24 mouse cellular contexts compared by ENCODE assay signal in genomic region chr16:20623211-20623610, GRCm38 (mm10). TPM values are rescaled to one million over a fixed set of nuclear protein-coding genes. Genes with fewer than 3 reads are reported as not detected.
DNase-seq lines count a peak whose midpoint lies in the region; ATAC-seq and TF ChIP-seq lines count a peak whose summit lies in the region.
"Had no signal": no experiment of that assay in that cellular context is flagged by ENCODE, and none has a peak within 500 bp of the region (broad histone marks: within the 10 kb centered on the region; RNA-seq: fewer than 3 reads in every experiment).

No protein-coding gene starts in this region.

- peak; percentile 14 for DNase-seq in forebrain, embryonic 14.5 days (ENCODE audit: low spot score)
- no peak for DNase-seq in forebrain, embryonic 11.5 days (ENCODE audit: low spot score)
- DNase-seq in midbrain, embryonic 10.5 days (ENCODE audit: low spot score): no peak
- DNase-seq in hindbrain, postnatal 0 days (ENCODE audit: low spot score): no peak
- DNase-seq in retina, postnatal 1 day: no peak
- DNase-seq in frontal cortex, postnatal 25 days (ENCODE audit: low spot score in 2 of 2): no peak
- DNase-seq: adrenal gland, adult 2 months; B cell, adult 2 months; cerebellum, adult 11 months; gastrocnemius, postnatal 10 days; kidney, adult 8-10 months; kidney, postnatal 25 days; thymus, postnatal 36 days had no signal

- peak overlapping the region; percentile 82; the same call in 1 of the 2 replicates for H3K4me2 ChIP-seq in forebrain, embryonic 14.5 days (ENCODE audit: low read length)
- H3K4me2 ChIP-seq in forebrain, embryonic 11.5 days (ENCODE audit: low read depth, low read length, severe bottlenecking): no peak overlapping the region
- no peak overlapping the region for H3K4me2 ChIP-seq in midbrain, embryonic 12.5 days (replicated peaks)
- peak overlapping the region; percentile 88 for H3K4me2 ChIP-seq in hindbrain, postnatal 0 days (ENCODE audit: low read depth, low read length)

- WGBS in forebrain, embryonic 14.5 days: 5% methylated on average over 2 of the region's 2 CpGs
- WGBS in forebrain, embryonic 11.5 days: 42% methylated on average over 2 of the region's 2 CpGs
- WGBS in midbrain, embryonic 12.5 days: 56% methylated on average over 2 of the region's 2 CpGs
- 63% methylated on average over 2 of the region's 2 CpGs for WGBS in midbrain, embryonic 10.5 days
- 34% methylated on average over 2 of the region's 2 CpGs for WGBS in hindbrain, postnatal 0 days

- H3K9me3 ChIP-seq in forebrain, embryonic 14.5 days (replicated peaks; ENCODE audit: control insufficient read depth, low read length): no peaks in the 10 kb centered on the region
- H3K9me3 ChIP-seq in forebrain, embryonic 11.5 days (ENCODE audit: control insufficient read depth, low read length): no peaks in the 10 kb centered on the region
- no peaks in the 10 kb centered on the region for H3K9me3 ChIP-seq in midbrain, embryonic 12.5 days
- H3K9me3 ChIP-seq in midbrain, embryonic 10.5 days (replicated peaks): no peaks in the 10 kb centered on the region
- H3K9me3 ChIP-seq in hindbrain, postnatal 0 days (ENCODE audit: low read length): no peaks in the 10 kb centered on the region
- H3K9me3 ChIP-seq: limb, embryonic 13.5 days had no signal

- no peak overlapping the region for H3K27ac ChIP-seq in forebrain, embryonic 14.5 days (ENCODE audit: low read depth, low read length)
- H3K27ac ChIP-seq in forebrain, embryonic 11.5 days (ENCODE audit: low read depth, low read length): no peak overlapping the region
- 0 out of 2 replicates have a peak overlapping the region, but pooled peaks have one; percentile 90 for H3K27ac ChIP-seq in midbrain, embryonic 12.5 days (replicated peaks)
- no peak overlapping the region for H3K27ac ChIP-seq in midbrain, embryonic 10.5 days (replicated peaks)
- peak overlapping the region; percentile 94; the same call in 1 of the 2 replicates for H3K27ac ChIP-seq in hindbrain, postnatal 0 days
- H3K27ac ChIP-seq: limb, embryonic 13.5 days; macrophage had no signal

- TF ChIP-seq CTCF in hindbrain, postnatal 0 days (IDR thresholded peaks at IDR 0.05; ENCODE audit: low read depth): no peak

- H3K4me3 ChIP-seq in forebrain, embryonic 14.5 days (ENCODE audit: low read depth, low read length): no peak overlapping the region
- no peak overlapping the region for H3K4me3 ChIP-seq in forebrain, embryonic 11.5 days (ENCODE audit: low read depth, low read length)
- H3K4me3 ChIP-seq in midbrain, embryonic 12.5 days: no peak overlapping the region
- no peak overlapping the region for H3K4me3 ChIP-seq in midbrain, embryonic 10.5 days
- H3K4me3 ChIP-seq in hindbrain, postnatal 0 days (ENCODE audit: low read length): no peak overlapping the region
- H3K4me3 ChIP-seq: erythroblast, embryonic 14.5 days had no signal

- H3K4me1 ChIP-seq in forebrain, embryonic 14.5 days (ENCODE audit: control insufficient read depth, insufficient read depth, low read length): peaks cover 6% of the 10 kb centered on the region
- H3K4me1 ChIP-seq in forebrain, embryonic 11.5 days (replicated peaks; ENCODE audit: control insufficient read depth, insufficient read depth, low read length): peaks cover 7% of the 10 kb centered on the region
- H3K4me1 ChIP-seq in midbrain, embryonic 12.5 days: peaks cover 26% of the 10 kb centered on the region
- H3K4me1 ChIP-seq in midbrain, embryonic 10.5 days: peaks cover 45% of the 10 kb centered on the region
- H3K4me1 ChIP-seq in hindbrain, postnatal 0 days (ENCODE audit: insufficient read depth, low read length): peaks cover 8% of the 10 kb centered on the region; the same call in 1 of the 2 replicates

- no peaks in the 10 kb centered on the region for H3K27me3 ChIP-seq in forebrain, embryonic 14.5 days (replicated peaks; ENCODE audit: control insufficient read depth, insufficient read depth, low read length)
- peaks cover 6% of the 10 kb centered on the region; the same call in 1 of the 2 replicates for H3K27me3 ChIP-seq in forebrain, embryonic 11.5 days (ENCODE audit: control insufficient read depth, insufficient read depth, low read length)
- peaks cover 16% of the 10 kb centered on the region for H3K27me3 ChIP-seq in midbrain, embryonic 12.5 days
- peaks cover 28% of the 10 kb centered on the region for H3K27me3 ChIP-seq in midbrain, embryonic 10.5 days (ENCODE audit: low read depth, poor library complexity, severe bottlenecking)
- H3K27me3 ChIP-seq in hindbrain, postnatal 0 days (ENCODE audit: insufficient read depth, low read length): no peaks in the 10 kb centered on the region

- no peak for ATAC-seq in forebrain, embryonic 14.5 days
- ATAC-seq in forebrain, embryonic 11.5 days (replicated peaks; ENCODE audit: low FRiP score): no peak
- no peak for ATAC-seq in midbrain, embryonic 12.5 days (ENCODE audit: low FRiP score, low read depth)
- ATAC-seq in hindbrain, postnatal 0 days: no peak
- ATAC-seq: inflammation-experienced regulatory T-cells, adult 6 months had no signal

- no peak overlapping the region for H3K9ac ChIP-seq in forebrain, embryonic 14.5 days (ENCODE audit: low read length)
- no peak overlapping the region for H3K9ac ChIP-seq in forebrain, embryonic 11.5 days (ENCODE audit: low read length)
- H3K9ac ChIP-seq in midbrain, embryonic 12.5 days (replicated peaks): no peak overlapping the region
- 0 out of 2 replicates have a peak overlapping the region, but pooled peaks have one; percentile 70 for H3K9ac ChIP-seq in hindbrain, postnatal 0 days (replicated peaks; ENCODE audit: low read length)

- no peaks in the 10 kb centered on the region for H3K36me3 ChIP-seq in forebrain, embryonic 14.5 days (ENCODE audit: control insufficient read depth, insufficient read depth, low read length)
- no peaks in the 10 kb centered on the region for H3K36me3 ChIP-seq in forebrain, embryonic 11.5 days (ENCODE audit: control insufficient read depth, insufficient read depth, low read length)
- no peaks in the 10 kb centered on the region for H3K36me3 ChIP-seq in midbrain, embryonic 12.5 days
- peaks cover 7% of the 10 kb centered on the region; the same call in 1 of the 2 replicates for H3K36me3 ChIP-seq in midbrain, embryonic 10.5 days
- H3K36me3 ChIP-seq in hindbrain, postnatal 0 days (ENCODE audit: insufficient read depth, low read length): no peaks in the 10 kb centered on the region

RNA-seq across cellular contexts. Expression of gene Camk2n2, which starts 2.1 kb away (rescaled TPM):
- polyA plus RNA-seq in forebrain, embryonic 14.5 days (2014; fragmentation: Nextera tagmentation; extraction: Ambion mirVana): 18.6 and 18.9 TPM in 2 replicates
- polyA plus RNA-seq in forebrain, embryonic 11.5 days (2014; fragmentation: Nextera tagmentation; extraction: Ambion mirVana): 5.0 and 5.3 TPM in 2 replicates
- polyA plus RNA-seq in midbrain, embryonic 12.5 days (2016; fragmentation: Nextera tagmentation; extraction: Ambion mirVana): 8.8 and 9.8 TPM in 2 replicates
- polyA plus RNA-seq in midbrain, embryonic 10.5 days (2016; fragmentation: Nextera tagmentation; extraction: Ambion mirVana): 3.1 and 3.3 TPM in 2 replicates
- total RNA-seq in hindbrain, postnatal 0 days (2014; rRNA removed): 70.2 and 82.9 TPM in 2 replicates
- 84.7 and 85.7 TPM in 2 replicates for polyA plus RNA-seq in hindbrain, postnatal 0 days (2015; fragmentation: Nextera tagmentation; extraction: Ambion mirVana)
- total RNA-seq: monocyte, adult 5-6 weeks; neutrophil, adult 5-6 weeks had no signal
- polyA plus RNA-seq: erythroblast, embryonic 14.5 days had no signal

RNA-seq across cellular contexts. Expression of gene Ece2, which starts 6.4 kb away (rescaled TPM):
- 5.3 and 6.0 TPM in 2 replicates for polyA plus RNA-seq in forebrain, embryonic 14.5 days (2014; fragmentation: Nextera tagmentation; extraction: Ambion mirVana)
- polyA plus RNA-seq in forebrain, embryonic 11.5 days (2014; fragmentation: Nextera tagmentation; extraction: Ambion mirVana): 4.9 and 5.6 TPM in 2 replicates
- 7.8 and 9.7 TPM in 2 replicates for polyA plus RNA-seq in midbrain, embryonic 12.5 days (2016; fragmentation: Nextera tagmentation; extraction: Ambion mirVana)
- 5.0 and 6.5 TPM in 2 replicates for polyA plus RNA-seq in midbrain, embryonic 10.5 days (2016; fragmentation: Nextera tagmentation; extraction: Ambion mirVana)
- 14.7 and 24.6 TPM in 2 replicates for total RNA-seq in hindbrain, postnatal 0 days (2014; rRNA removed)
- 16.0 and 16.6 TPM in 2 replicates for polyA plus RNA-seq in hindbrain, postnatal 0 days (2015; fragmentation: Nextera tagmentation; extraction: Ambion mirVana)
- total RNA-seq: monocyte, adult 5-6 weeks; neutrophil, adult 5-6 weeks had no signal
- polyA plus RNA-seq: erythroblast, embryonic 14.5 days; inflammation-experienced regulatory T-cells, adult 6 months had no signal

RNA-seq across cellular contexts. Expression of gene Alg3, which starts 11.7 kb away (rescaled TPM):
- 34.9 and 44.4 TPM in 2 replicates for polyA plus RNA-seq in forebrain, embryonic 14.5 days (2014; fragmentation: Nextera tagmentation; extraction: Ambion mirVana)
- 46.9 and 58.9 TPM in 2 replicates for polyA plus RNA-seq in forebrain, embryonic 11.5 days (2014; fragmentation: Nextera tagmentation; extraction: Ambion mirVana)
- polyA plus RNA-seq in midbrain, embryonic 12.5 days (2016; fragmentation: Nextera tagmentation; extraction: Ambion mirVana): 42.6 TPM in 2 replicates
- 59.4 and 61.1 TPM in 2 replicates for polyA plus RNA-seq in midbrain, embryonic 10.5 days (2016; fragmentation: Nextera tagmentation; extraction: Ambion mirVana)
- total RNA-seq in hindbrain, postnatal 0 days (2014; rRNA removed): 34.8 and 38.9 TPM in 2 replicates
- polyA plus RNA-seq in hindbrain, postnatal 0 days (2015; fragmentation: Nextera tagmentation; extraction: Ambion mirVana): 35.5 and 36.5 TPM in 2 replicates

RNA-seq across cellular contexts. Expression of gene Gm49333, which starts 11.8 kb away (rescaled TPM):
- polyA plus RNA-seq in forebrain, embryonic 14.5 days (2014; fragmentation: Nextera tagmentation; extraction: Ambion mirVana): 0.17 TPM in 1 of 2 replicates, not detected in the other
- polyA plus RNA-seq in forebrain, embryonic 11.5 days (2014; fragmentation: Nextera tagmentation; extraction: Ambion mirVana): 0.68 TPM in 1 of 2 replicates, not detected in the other
- 0.45 TPM in 1 of 2 replicates, not detected in the other for polyA plus RNA-seq in midbrain, embryonic 12.5 days (2016; fragmentation: Nextera tagmentation; extraction: Ambion mirVana)
- polyA plus RNA-seq in midbrain, embryonic 10.5 days (2016; fragmentation: Nextera tagmentation; extraction: Ambion mirVana): not detected in 2 replicates
- total RNA-seq in hindbrain, postnatal 0 days (2014; rRNA removed): 0.54 TPM in 1 of 2 replicates, not detected in the other
- not detected in 2 replicates for polyA plus RNA-seq in hindbrain, postnatal 0 days (2015; fragmentation: Nextera tagmentation; extraction: Ambion mirVana)
- total RNA-seq: adrenal gland, adult 2 months; heart, adult 8-10 months; left cerebral cortex, postnatal 10 days; monocyte, adult 5-6 weeks; neutrophil, adult 5-6 weeks had no signal
- polyA plus RNA-seq: adrenal gland, adult 2 months; erythroblast, embryonic 14.5 days; heart, embryonic 16.5 days; inflammation-experienced regulatory T-cells, adult 6 months; limb, embryonic 13.5 days; liver, embryonic 16.5 days; macrophage had no signal

RNA-seq across cellular contexts. Expression of gene Eef1akmt4, which starts 11.8 kb away (rescaled TPM):
- 18.2 and 24.8 TPM in 2 replicates for polyA plus RNA-seq in forebrain, embryonic 14.5 days (2014; fragmentation: Nextera tagmentation; extraction: Ambion mirVana)
- polyA plus RNA-seq in forebrain, embryonic 11.5 days (2014; fragmentation: Nextera tagmentation; extraction: Ambion mirVana): 28.2 and 30.8 TPM in 2 replicates
- polyA plus RNA-seq in midbrain, embryonic 12.5 days (2016; fragmentation: Nextera tagmentation; extraction: Ambion mirVana): 19.0 and 22.1 TPM in 2 replicates
- 36.0 and 42.1 TPM in 2 replicates for polyA plus RNA-seq in midbrain, embryonic 10.5 days (2016; fragmentation: Nextera tagmentation; extraction: Ambion mirVana)
- total RNA-seq in hindbrain, postnatal 0 days (2014; rRNA removed): 6.0 and 6.4 TPM in 2 replicates
- polyA plus RNA-seq in hindbrain, postnatal 0 days (2015; fragmentation: Nextera tagmentation; extraction: Ambion mirVana): 5.6 and 6.5 TPM in 2 replicates

Comparison
In these comparisons a context has a peak if more than half of its experiments do, and no peak if none do; other contexts are left out.
1. H3K27ac ChIP-seq: peak in midbrain, embryonic 12.5 days (single experiment) and hindbrain, postnatal 0 days (single experiment); none in forebrain, embryonic 14.5 days (single experiment), forebrain, embryonic 11.5 days (single experiment) and midbrain, embryonic 10.5 days (single experiment).
2. H3K4me2 ChIP-seq: peak in forebrain, embryonic 14.5 days (single experiment) and hindbrain, postnatal 0 days (single experiment); none in forebrain, embryonic 11.5 days (single experiment) and midbrain, embryonic 12.5 days (single experiment).